Mouse (Mus musculus) heart, embryonic 11.5 days (tissue): Measurements from ENCODE around the gene Lad1. TPM values are rescaled to one million over a fixed set of nuclear protein-coding genes. Genes with fewer than 3 reads are reported as not detected.
A peak's percentile ranks its signal among the peaks of the same experiment; 100 is the strongest.

ENCODE experiments used
- ATAC-seq: fragments of 200-750 bp; cut with Nextera tagmentation; replicated peaks from 2 replicates; pipeline ENCODE4 v1.8.0; 2017; ENCODE audit warnings: moderate library complexity; ENCODE audit not compliant: insufficient number of reproducible peaks, low FRiP score, low TSS enrichment
- H3K27ac ChIP-seq: fragments of 300-500 bp; sonication (generic); 2 replicates; pipeline ENCODE4 v1.5.1; 2014; ENCODE audit warnings: mild to moderate bottlenecking, low read depth, low read length
- H3K27me3 ChIP-seq: fragments of 300-500 bp; sonication (generic); 2 replicates; pipeline ENCODE4 v1.6.1; 2014; ENCODE audit warnings: mild to moderate bottlenecking, low read length, mixed read lengths; ENCODE audit not compliant: control insufficient read depth, insufficient read depth
- H3K36me3 ChIP-seq: fragments of 300-500 bp; sonication (generic); 2 replicates; pipeline ENCODE4 v1.6.1; 2014; ENCODE audit warnings: mild to moderate bottlenecking, low read length, moderate library complexity, mixed read lengths; ENCODE audit not compliant: control insufficient read depth, insufficient read depth
- H3K4me1 ChIP-seq: fragments of 300-500 bp; sonication (generic); 2 replicates; pipeline ENCODE4 v1.6.1; 2014; ENCODE audit warnings: low read length; ENCODE audit not compliant: control insufficient read depth, insufficient read depth
- H3K4me2 ChIP-seq: fragments of 300-500 bp; sonication (generic); 2 replicates; pipeline ENCODE4 v1.6.1; 2014; ENCODE audit warnings: mild to moderate bottlenecking, moderate library complexity
- H3K4me3 ChIP-seq: fragments of 300-500 bp; sonication (generic); 2 replicates; pipeline ENCODE4 v1.5.1; 2014; ENCODE audit warnings: low read depth, low read length
- H3K9ac ChIP-seq: fragments of 300-500 bp; sonication (generic); 2 replicates; pipeline ENCODE4 v1.6.1; 2014; ENCODE audit warnings: mild to moderate bottlenecking, low read depth, low read length, moderate library complexity
- H3K9me3 ChIP-seq: fragments of 300-500 bp; sonication (generic); replicated peaks from 2 replicates; pipeline ENCODE4 v1.6.1; 2016; ENCODE audit warnings: low read length; ENCODE audit not compliant: control insufficient read depth
- WGBS: fragments of 180-500 bp; shearing (Covaris S2); extraction: QIAGEN DNeasy Blood & Tissue Kit; methylation state at CpG from one replicate; pipeline ENCODE4 v1.1.7; 2014; ENCODE audit not compliant: insufficient replicate concordance; 5-methylcytosine and 5-hydroxymethylcytosine counted together
- polyA plus RNA-seq: library from polyadenylated mRNA; unstranded; fragments of >200 nt; fragmentation: Nextera tagmentation; extraction: Ambion mirVana; gene quantifications from 2 replicates; pipeline ENCODE4 v1.2.1, GENCODE M21; 2014

Lad1 gene
- polyA plus RNA-seq, 1 experiment from 2014 or later: 2.3 TPM

DNA sequence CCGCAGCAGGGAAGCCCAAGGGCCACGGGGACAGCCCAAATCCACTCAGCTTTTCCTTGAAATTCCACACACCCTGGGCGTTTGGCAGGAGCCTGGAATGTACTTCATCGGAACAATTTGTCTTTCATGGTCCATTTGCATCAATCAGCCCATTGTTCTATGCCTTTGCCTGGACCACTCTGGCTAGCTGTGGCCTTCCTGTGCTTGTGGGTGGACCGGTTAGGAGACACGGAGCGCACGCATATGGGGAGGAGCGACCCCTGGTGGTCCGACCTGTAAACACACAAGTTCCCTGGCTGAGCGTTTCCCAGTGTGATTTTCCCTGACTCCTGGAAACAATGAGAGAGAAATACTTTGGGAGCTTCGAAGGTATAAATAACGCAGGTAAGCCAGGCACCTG lies 37.2 kb upstream of the Lad1 start:
- Histone ChIP-seq H3K27ac (no peak overlapping the region), H3K4me3 (no peak overlapping the region), H3K9ac (no peak overlapping the region), H3K36me3 (no peaks in the 10 kb centered on the region), H3K27me3 (no peaks in the 10 kb centered on the region), H3K9me3 (no peaks in the 10 kb centered on the region), H3K4me2 (no peak overlapping the region), H3K4me1 (peaks cover 17% of the 10 kb centered on the region)
- 15% methylated on average over 13 of the region's 13 CpGs for WGBS
- no peak; the same call in 1 of the 2 replicates for ATAC-seq

GRCm38 (mm10) chr1:135782816-135783215 lies 35.6 kb upstream of the Lad1 start:
- Histone ChIP-seq H3K9me3 (no peaks in the 10 kb centered on the region), H3K4me2 (no peak overlapping the region), H3K27me3 (no peaks in the 10 kb centered on the region), H3K4me1 (peaks cover 12% of the 10 kb centered on the region), H3K36me3 (no peaks in the 10 kb centered on the region), H3K4me3 (no peak overlapping the region), H3K27ac (no peak overlapping the region), H3K9ac (no peak overlapping the region)
- WGBS: 49% methylated on average over 10 of the region's 10 CpGs
- ATAC-seq: no peak

DNA sequence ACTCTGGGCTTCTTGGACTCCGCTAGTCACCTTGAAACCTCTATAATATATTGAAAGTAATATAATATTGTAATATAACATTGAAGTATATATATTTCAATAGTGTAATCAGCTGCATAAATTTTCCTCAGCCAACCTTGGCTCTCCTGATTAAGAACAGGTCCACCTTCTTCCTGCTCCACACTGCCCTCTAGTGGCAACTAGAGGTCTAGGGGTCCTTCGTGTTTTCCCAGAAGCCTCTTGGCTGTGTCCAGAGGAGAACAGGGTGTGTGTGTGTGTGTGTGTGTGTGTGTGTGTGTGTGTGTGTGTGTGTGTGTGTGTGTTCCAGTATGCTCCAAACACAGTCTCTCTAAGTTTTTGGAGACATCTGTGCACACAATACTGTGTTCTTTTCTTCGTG lies 30.6 kb upstream of the Lad1 start:
- 48% methylated on average over 3 of the region's 3 CpGs for WGBS
- no peaks in the 10 kb centered on the region; the same call in 1 of the 2 replicates for H3K27me3 ChIP-seq
- H3K36me3 ChIP-seq: no peaks in the 10 kb centered on the region
- ATAC-seq: no peak
- no peak overlapping the region for H3K27ac ChIP-seq
- H3K9ac ChIP-seq: no peak overlapping the region
- H3K4me1 ChIP-seq: peaks cover 19% of the 10 kb centered on the region
- no peak overlapping the region for H3K4me2 ChIP-seq
- H3K4me3 ChIP-seq: no peak overlapping the region
- H3K9me3 ChIP-seq: no peaks in the 10 kb centered on the region

DNA sequence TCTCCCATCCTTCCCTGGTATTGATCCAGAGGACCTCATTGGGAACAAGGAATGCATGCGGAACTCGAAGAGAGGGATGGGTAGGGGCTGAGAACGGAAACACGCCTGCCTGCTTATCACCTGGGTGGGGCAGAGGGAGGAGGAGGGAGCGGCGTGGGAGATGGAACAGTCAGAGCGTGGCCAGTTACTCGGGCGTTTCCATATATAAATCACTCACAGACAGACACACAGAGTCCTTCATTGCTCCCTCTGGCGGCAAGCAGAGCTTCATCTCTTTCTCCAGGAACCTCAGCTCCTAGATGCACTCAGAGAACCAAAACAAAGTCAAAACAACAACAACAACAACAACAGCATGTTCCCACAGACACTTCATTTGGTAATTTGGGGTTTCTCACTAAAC lies 29.7 kb upstream of the Lad1 start:
- Histone ChIP-seq H3K4me3 (peak overlapping the region; percentile 8; the same call in 1 of the 2 replicates), H3K36me3 (no peaks in the 10 kb centered on the region), H3K4me1 (peaks cover 26% of the 10 kb centered on the region), H3K9me3 (no peaks in the 10 kb centered on the region), H3K4me2 (peak overlapping the region; percentile 54), H3K9ac (no peak overlapping the region), H3K27ac (no peak overlapping the region), H3K27me3 (no peaks in the 10 kb centered on the region; the same call in 1 of the 2 replicates)
- WGBS: 8% methylated on average over 10 of the region's 10 CpGs
- no peak for ATAC-seq

DNA sequence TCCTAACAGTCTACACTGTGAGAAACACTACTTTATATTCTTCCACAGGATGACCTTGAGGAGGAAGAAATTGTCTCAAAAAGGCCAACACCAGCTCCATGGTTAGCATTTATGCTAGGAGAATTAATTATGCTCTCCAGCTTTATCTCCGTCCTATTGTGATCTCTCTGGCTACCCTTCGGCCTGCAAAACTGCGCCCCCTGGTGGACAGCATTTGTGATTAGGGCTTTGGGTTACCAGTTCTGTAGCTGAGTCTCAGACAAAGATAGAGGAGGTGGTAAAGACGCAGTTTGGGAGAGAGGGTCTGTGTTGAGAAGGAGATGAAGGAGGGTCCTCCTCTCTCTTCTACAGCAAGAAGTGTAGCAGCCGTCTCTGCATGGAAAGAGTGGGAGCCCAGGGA lies 28.6 kb upstream of the Lad1 start:
- Histone ChIP-seq H3K9ac (no peak overlapping the region), H3K4me2 (no peak overlapping the region), H3K27me3 (no peaks in the 10 kb centered on the region; the same call in 1 of the 2 replicates), H3K4me3 (no peak overlapping the region), H3K36me3 (no peaks in the 10 kb centered on the region), H3K27ac (no peak overlapping the region), H3K4me1 (peaks cover 32% of the 10 kb centered on the region), H3K9me3 (no peaks in the 10 kb centered on the region)
- no peak for ATAC-seq
- WGBS: 10% methylated on average over 5 of the region's 5 CpGs

DNA sequence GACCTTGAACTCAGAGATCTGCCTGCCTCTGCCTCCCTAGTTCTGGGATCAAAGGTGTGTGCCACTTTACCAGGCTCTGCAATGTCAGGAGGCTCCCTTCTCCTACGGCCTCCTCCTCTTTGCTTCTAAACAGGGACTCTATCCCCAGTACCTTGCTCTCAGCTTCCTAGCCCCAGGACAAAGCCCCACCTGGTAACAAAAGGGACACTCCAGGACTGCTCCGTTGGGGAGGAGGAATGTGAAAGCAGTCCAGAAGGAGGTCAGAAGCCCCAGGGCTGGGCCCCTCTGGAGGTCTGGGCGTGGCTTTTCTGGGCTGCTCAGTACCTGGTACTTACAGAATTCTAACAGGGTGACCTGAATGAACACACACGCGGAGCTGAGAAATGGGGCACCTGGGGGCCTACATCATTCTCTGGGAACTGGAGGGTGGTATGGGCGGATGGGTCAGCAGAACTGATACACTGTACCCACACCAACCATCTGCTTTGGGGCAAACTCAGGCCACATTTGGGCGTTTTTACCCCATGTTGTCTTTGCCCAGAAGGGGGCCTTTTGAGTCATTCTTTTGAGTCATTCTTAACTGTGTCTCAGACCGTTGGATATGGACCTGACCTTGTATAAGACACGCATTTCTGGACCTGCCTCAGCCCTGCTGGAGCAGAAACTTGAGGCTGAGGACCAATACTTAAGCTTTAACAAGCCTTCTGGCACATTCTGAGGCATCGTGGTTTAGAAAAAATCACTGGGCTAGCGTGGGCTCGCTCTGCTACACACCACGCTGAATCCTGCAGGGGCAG lies 26.1 kb upstream of the Lad1 start:
- no peaks in the 10 kb centered on the region for H3K36me3 ChIP-seq
- H3K27ac ChIP-seq: no peak overlapping the region
- 68% methylated on average over 13 of the region's 13 CpGs for WGBS
- peak overlapping the region; percentile 22; the same call in 1 of the 2 replicates for H3K9ac ChIP-seq
- H3K4me1 ChIP-seq: peaks cover 55% of the 10 kb centered on the region
- ATAC-seq: no peak
- H3K4me3 ChIP-seq: no peak overlapping the region
- H3K9me3 ChIP-seq: no peaks in the 10 kb centered on the region
- H3K4me2 ChIP-seq: no peak overlapping the region
- H3K27me3 ChIP-seq: no peaks in the 10 kb centered on the region; the same call in 1 of the 2 replicates

- H3K4me1 ChIP-seq: peaks cover 55% of the 10 kb centered on the region
- WGBS: 5% methylated on average over 24 of the region's 27 CpGs
- H3K4me3 ChIP-seq: peak overlapping the region; percentile 35
- peak overlapping the region; percentile 93 for H3K27ac ChIP-seq
- 0 out of 2 replicates have a peak, but pooled peaks have one; percentile 16 for ATAC-seq
- H3K36me3 ChIP-seq: no peaks in the 10 kb centered on the region
- peak overlapping the region; percentile 81 for H3K9ac ChIP-seq
- no peaks in the 10 kb centered on the region; the same call in 1 of the 2 replicates for H3K27me3 ChIP-seq
- peak overlapping the region; percentile 72 for H3K4me2 ChIP-seq
- H3K9me3 ChIP-seq: no peaks in the 10 kb centered on the region
Observed at GRCm38 (mm10) chr1:135793370-135794215, 24.8 kb upstream of the Lad1 start.

DNA sequence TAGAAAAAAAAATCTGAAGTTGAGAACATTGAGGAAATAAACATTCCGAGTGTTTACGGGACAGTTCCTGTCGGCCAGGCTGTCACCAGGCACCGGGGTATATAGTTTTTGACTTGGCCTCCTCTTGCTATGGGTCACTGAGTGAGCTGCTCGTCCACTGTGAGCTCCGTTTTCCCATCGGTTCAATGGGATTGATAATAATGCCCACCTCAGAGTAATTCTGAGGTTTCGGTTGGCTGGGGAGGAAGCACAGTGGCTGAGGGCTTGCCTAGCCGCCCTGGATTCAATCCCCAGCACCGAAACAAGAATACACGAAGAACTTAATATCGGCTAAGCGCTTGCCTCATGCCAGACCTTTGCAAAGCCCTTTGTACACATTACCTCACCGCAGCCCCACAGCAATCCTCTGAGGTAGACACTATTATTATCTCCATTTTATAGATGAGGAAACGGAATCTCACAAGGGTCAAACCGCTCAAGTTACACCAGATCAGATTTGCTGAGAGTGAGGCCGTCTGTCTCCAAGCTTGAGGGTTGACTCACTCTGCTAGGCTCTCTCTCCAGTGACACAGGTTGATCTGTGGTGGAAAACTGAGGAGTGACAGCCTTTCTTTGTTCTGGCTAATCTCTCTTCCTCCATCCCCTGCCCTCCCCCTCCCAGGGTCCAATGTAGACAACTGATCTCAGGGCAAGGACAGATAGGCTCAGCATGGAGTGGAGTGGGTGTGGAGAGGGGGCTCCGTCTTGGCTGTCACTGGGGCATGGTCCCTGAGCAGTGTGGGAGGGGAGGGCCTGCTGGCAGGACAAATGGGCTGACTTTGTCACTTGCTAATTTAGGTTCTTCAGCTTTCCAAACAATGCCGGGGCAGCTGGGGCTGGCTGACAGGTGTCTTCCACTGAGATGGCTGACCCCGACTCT lies 23.9 kb upstream of the Lad1 start:
- peak; percentile 74 for ATAC-seq
- Histone ChIP-seq H3K27ac (peak overlapping the region; percentile 93), H3K9me3 (no peaks in the 10 kb centered on the region), H3K4me2 (peak overlapping the region; percentile 72), H3K27me3 (no peaks in the 10 kb centered on the region; the same call in 1 of the 2 replicates), H3K36me3 (no peaks in the 10 kb centered on the region), H3K9ac (peak overlapping the region; percentile 81), H3K4me1 (peaks cover 60% of the 10 kb centered on the region), H3K4me3 (peak overlapping the region; percentile 35)
- WGBS: 8% methylated on average over 20 of the region's 20 CpGs
